23 mouse cellular contexts compared by ENCODE assay signal in the genomic region with DNA sequence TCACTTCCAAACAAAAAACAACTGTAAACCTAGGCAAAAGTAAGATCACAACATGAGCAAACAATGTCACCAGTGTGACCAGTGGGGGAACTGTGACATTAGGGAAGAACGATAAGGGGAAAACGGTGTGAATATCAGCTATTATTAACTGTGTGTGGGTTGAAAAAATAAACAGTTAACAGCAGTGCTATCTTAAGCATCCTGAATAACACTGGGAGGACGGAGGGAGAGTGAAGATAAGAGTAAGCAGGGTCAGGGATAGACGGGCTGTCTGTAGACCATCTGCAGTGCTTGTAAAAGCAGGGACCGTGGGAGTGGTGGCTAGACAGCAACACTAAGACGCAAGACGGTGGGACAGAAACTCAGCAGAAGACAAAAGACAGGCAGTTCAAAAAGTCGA. TPM values are rescaled to one million over a fixed set of nuclear protein-coding genes. Genes with fewer than 3 reads are reported as not detected.
DNase-seq lines count a peak whose midpoint lies in the region; ATAC-seq lines count a peak whose summit lies in the region.
"Had no signal": no experiment of that assay in that cellular context is flagged by ENCODE, and none has a peak within 500 bp of the region (broad histone marks: within the 10 kb centered on the region; RNA-seq: fewer than 3 reads in every experiment).

No protein-coding gene starts in this region.

- no peaks in the 10 kb centered on the region for H3K27me3 ChIP-seq in heart, embryonic 13.5 days (replicated peaks)
- no peaks in the 10 kb centered on the region for H3K27me3 ChIP-seq in liver, embryonic 12.5 days (replicated peaks)
- no peaks in the 10 kb centered on the region for H3K27me3 ChIP-seq in liver, embryonic 13.5 days
- H3K27me3 ChIP-seq: embryonic facial prominence, embryonic 15.5 days; hindbrain, embryonic 13.5 days; neural tube, embryonic 15.5 days; Patski; stomach, embryonic 15.5 days had no signal

- H3K36me3 ChIP-seq in heart, embryonic 13.5 days: peaks cover 33% of the 10 kb centered on the region
- peaks cover 40% of the 10 kb centered on the region for H3K36me3 ChIP-seq in liver, embryonic 12.5 days
- H3K36me3 ChIP-seq in liver, embryonic 13.5 days: peaks cover 30% of the 10 kb centered on the region

- peak overlapping the region; percentile 86 for H3K27ac ChIP-seq in heart, embryonic 13.5 days (replicated peaks)
- no peak overlapping the region for H3K27ac ChIP-seq in liver, embryonic 12.5 days
- no peak overlapping the region for H3K27ac ChIP-seq in liver, embryonic 13.5 days
- H3K27ac ChIP-seq: embryonic facial prominence, embryonic 15.5 days; gastrocnemius, adult 2 months; hindbrain, embryonic 13.5 days; neural tube, embryonic 15.5 days; stomach, embryonic 15.5 days had no signal

- no peak overlapping the region for H3K4me3 ChIP-seq in heart, embryonic 13.5 days
- no peak overlapping the region for H3K4me3 ChIP-seq in liver, embryonic 12.5 days
- H3K4me3 ChIP-seq in liver, embryonic 13.5 days (replicated peaks): no peak overlapping the region
- H3K4me3 ChIP-seq: embryonic facial prominence, embryonic 15.5 days; gastrocnemius, adult 2 months; hindbrain, embryonic 13.5 days; neural tube, embryonic 15.5 days; stomach, embryonic 15.5 days had no signal

- WGBS in heart, embryonic 13.5 days: 7% methylated on average over 8 of the region's 8 CpGs
- WGBS in liver, embryonic 12.5 days (ENCODE audit: insufficient replicate concordance): 15% methylated on average over 8 of the region's 8 CpGs
- 14% methylated on average over 8 of the region's 8 CpGs for WGBS in liver, embryonic 13.5 days (ENCODE audit: insufficient replicate concordance)

- H3K4me2 ChIP-seq in heart, embryonic 13.5 days: peak overlapping the region; percentile 56
- no peak overlapping the region for H3K4me2 ChIP-seq in liver, embryonic 12.5 days
- H3K4me2 ChIP-seq in liver, embryonic 13.5 days: no peak overlapping the region
- H3K4me2 ChIP-seq: embryonic facial prominence, embryonic 15.5 days; hindbrain, embryonic 13.5 days; neural tube, embryonic 15.5 days; stomach, embryonic 15.5 days had no signal

- intact Hi-C loops in heart, postnatal 25 days (cut with DNase I): no loop called here

- no peak for ATAC-seq in heart, embryonic 13.5 days (ENCODE audit: extremely low read depth, insufficient number of reproducible peaks, low FRiP score, low TSS enrichment)
- ATAC-seq in liver, embryonic 12.5 days: peak; percentile 54
- ATAC-seq in liver, embryonic 13.5 days (ENCODE audit: low read depth): peak; percentile 85
- ATAC-seq: forebrain, embryonic 16.5 days; midbrain, embryonic 16.5 days; Patski had no signal

- H3K9me3 ChIP-seq in heart, embryonic 13.5 days: no peaks in the 10 kb centered on the region
- no peaks in the 10 kb centered on the region for H3K9me3 ChIP-seq in liver, embryonic 12.5 days (replicated peaks)
- H3K9me3 ChIP-seq in liver, embryonic 13.5 days (replicated peaks): no peaks in the 10 kb centered on the region
- H3K9me3 ChIP-seq: embryonic facial prominence, embryonic 15.5 days; hindbrain, embryonic 13.5 days; neural tube, embryonic 15.5 days; stomach, embryonic 15.5 days had no signal

- peak overlapping the region; percentile 55 for H3K9ac ChIP-seq in heart, embryonic 13.5 days
- H3K9ac ChIP-seq in liver, embryonic 12.5 days: no peak overlapping the region
- no peak overlapping the region for H3K9ac ChIP-seq in liver, embryonic 13.5 days
- H3K9ac ChIP-seq: embryonic facial prominence, embryonic 15.5 days; hindbrain, embryonic 13.5 days; neural tube, embryonic 15.5 days; stomach, embryonic 15.5 days had no signal

- peaks cover 31% of the 10 kb centered on the region for H3K4me1 ChIP-seq in heart, embryonic 13.5 days
- H3K4me1 ChIP-seq in liver, embryonic 12.5 days: peaks cover 17% of the 10 kb centered on the region
- H3K4me1 ChIP-seq in liver, embryonic 13.5 days (replicated peaks): peaks cover 27% of the 10 kb centered on the region
- H3K4me1 ChIP-seq: embryonic facial prominence, embryonic 15.5 days; hindbrain, embryonic 13.5 days; neural tube, embryonic 15.5 days; stomach, embryonic 15.5 days had no signal

- no peak for DNase-seq in heart, postnatal 25 days (ENCODE audit: low spot score)
- DNase-seq in liver: no peak
- DNase-seq in liver, embryonic 13.5 days: no peak
- DNase-seq in frontal cortex, postnatal 36 days (ENCODE audit: low spot score in 2 of 2): no peak
- no peak for DNase-seq in frontal cortex, postnatal 14 days (ENCODE audit: low spot score in 2 of 2)
- DNase-seq: adrenal gland, postnatal 10 days; B cell, adult 2 months; cerebellum, adult 9-11 months; gastrocnemius, adult 2 months; kidney, adult 9 months; kidney, postnatal 36 days; left cerebral cortex, postnatal 4 days; lung, postnatal 10 days; right cerebral cortex, postnatal 25 days had no signal

RNA-seq across cellular contexts. Expression of a gene that starts 35.5 kb away (rescaled TPM):
- 25.3 and 27.1 TPM in 2 replicates for polyA plus RNA-seq in heart, embryonic 13.5 days (2015; fragmentation: Nextera tagmentation; extraction: Ambion mirVana)
- total RNA-seq in heart, postnatal 25 days (2021): 10 to 100 TPM; 12.0 to 13.7 TPM
- polyA plus RNA-seq in liver, embryonic 12.5 days (2016; fragmentation: Nextera tagmentation; extraction: Ambion mirVana): 25.0 and 25.9 TPM in 2 replicates
- polyA plus RNA-seq in liver, embryonic 13.5 days (2015; fragmentation: Nextera tagmentation; extraction: Ambion mirVana): 17.6 and 21.4 TPM in 2 replicates
